Mouse (Mus musculus): ENCODE data around the gene Ablim2. TPM values are rescaled to one million over a fixed set of nuclear protein-coding genes. Genes with fewer than 3 reads are reported as not detected.

The Ablim2 gene
- polyA plus RNA-seq, 1 experiment from 2014 or later, result 1.3 TPM

GRCm38 (mm10) chr5:35908626-35909443 is 151.2 kb downstream of the Ablim2 start:
- Histone ChIP-seq H3K4me2 (0 out of 2 replicates have a peak overlapping the region, but pooled peaks have one; percentile 8), H3K9ac (no peak overlapping the region), H3K4me3 (replicated peaks) (no peak overlapping the region), H3K4me1 (peaks cover 52% of the 10 kb centered on the region), H3K9me3 (no peaks in the 10 kb centered on the region), H3K36me3 (replicated peaks) (peaks cover 8% of the 10 kb centered on the region; the same call in 1 of the 2 replicates), H3K27ac (peak overlapping the region; percentile 54), H3K27me3 (no peaks in the 10 kb centered on the region)
- 85% methylated on average over 13 of the region's 13 CpGs for WGBS
- no peak for ATAC-seq (ENCODE audit: low FRiP score)

DNA sequence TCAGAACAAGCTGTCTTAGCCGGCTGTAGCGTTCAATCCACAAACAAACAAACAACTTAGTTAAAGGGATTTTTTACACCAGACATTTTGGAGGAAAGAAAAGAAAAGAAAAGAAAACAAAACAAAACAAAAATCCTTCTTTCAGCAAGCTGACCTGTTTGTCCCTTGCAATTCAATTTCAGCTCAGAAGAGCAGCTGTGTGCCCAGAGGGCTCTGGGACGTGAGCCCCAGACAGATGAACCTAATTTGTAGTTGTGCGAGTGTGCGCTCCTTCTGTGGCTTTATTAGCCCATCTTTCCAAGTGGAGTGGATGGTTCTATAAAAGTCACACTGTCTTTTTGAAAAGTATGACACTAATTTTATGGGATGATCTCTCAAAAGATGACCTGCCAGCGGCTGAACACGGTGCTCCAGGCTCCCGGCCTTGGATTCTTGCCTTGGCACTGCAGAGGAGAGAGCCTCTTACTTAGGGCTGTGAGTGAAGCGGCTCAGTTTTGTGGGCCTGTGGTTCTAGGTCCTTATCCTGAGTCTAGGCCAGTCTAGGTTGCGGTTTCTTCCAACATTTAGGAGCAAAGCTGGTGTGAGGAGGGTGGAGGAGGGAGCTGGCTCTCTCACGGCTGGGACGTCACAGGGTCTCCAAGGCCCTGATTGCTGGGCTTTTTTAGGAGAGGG is 158.1 kb downstream of the Ablim2 start:
- WGBS, result 71% methylated on average over 12 of the region's 12 CpGs
- Histone ChIP-seq H3K4me1 (peaks cover 57% of the 10 kb centered on the region), H3K36me3 (replicated peaks) (peaks cover 8% of the 10 kb centered on the region; the same call in 1 of the 2 replicates), H3K27me3 (no peaks in the 10 kb centered on the region), H3K4me3 (replicated peaks) (no peak overlapping the region), H3K27ac (0 out of 2 replicates have a peak overlapping the region, but pooled peaks have one; percentile 8), H3K9ac (no peak overlapping the region), H3K4me2 (no peak overlapping the region), H3K9me3 (no peaks in the 10 kb centered on the region)
- ATAC-seq (ENCODE audit: low FRiP score), result no peak

DNA sequence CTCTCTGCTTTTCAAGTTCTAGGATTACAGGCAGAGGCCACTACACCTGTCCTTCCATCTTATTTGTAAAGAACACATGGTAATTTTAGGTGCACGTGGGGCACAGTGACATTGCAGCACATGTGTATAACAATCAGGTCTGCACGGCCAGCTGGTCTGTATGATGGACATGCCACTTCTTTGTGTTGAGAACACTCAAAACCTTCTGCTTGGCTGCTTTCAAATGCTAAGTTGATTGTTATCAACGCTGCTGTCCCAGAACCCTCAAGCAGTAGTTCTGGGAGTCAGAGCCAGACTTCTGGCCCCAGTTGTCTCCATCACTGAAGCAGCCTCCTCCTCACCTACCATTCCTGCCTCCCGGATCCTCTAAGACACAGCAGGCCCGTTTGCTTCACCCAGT is 159.0 kb downstream of the Ablim2 start:
- Histone ChIP-seq H3K27me3 (no peaks in the 10 kb centered on the region), H3K36me3 (replicated peaks) (peaks cover 8% of the 10 kb centered on the region; the same call in 1 of the 2 replicates), H3K4me1 (peaks cover 66% of the 10 kb centered on the region), H3K4me2 (no peak overlapping the region), H3K27ac (no peak overlapping the region), H3K4me3 (replicated peaks) (no peak overlapping the region), H3K9me3 (no peaks in the 10 kb centered on the region), H3K9ac (no peak overlapping the region)
- 51% methylated on average over 5 of the region's 5 CpGs for WGBS
- no peak for ATAC-seq (ENCODE audit: low FRiP score)

GRCm38 (mm10) chr5:35918387-35918786 is 160.7 kb downstream of the Ablim2 start:
- Histone ChIP-seq H3K9ac (0 out of 2 replicates have a peak overlapping the region, but pooled peaks have one; percentile 12), H3K27ac (peak overlapping the region; percentile 86), H3K4me3 (replicated peaks) (no peak overlapping the region), H3K36me3 (replicated peaks) (no peaks in the 10 kb centered on the region), H3K27me3 (no peaks in the 10 kb centered on the region), H3K4me1 (peaks cover 82% of the 10 kb centered on the region), H3K4me2 (no peak overlapping the region), H3K9me3 (no peaks in the 10 kb centered on the region)
- ATAC-seq (ENCODE audit: low FRiP score), result no peak; the same call in 1 of the 2 replicates
- 31% methylated on average over 8 of the region's 8 CpGs for WGBS

DNA sequence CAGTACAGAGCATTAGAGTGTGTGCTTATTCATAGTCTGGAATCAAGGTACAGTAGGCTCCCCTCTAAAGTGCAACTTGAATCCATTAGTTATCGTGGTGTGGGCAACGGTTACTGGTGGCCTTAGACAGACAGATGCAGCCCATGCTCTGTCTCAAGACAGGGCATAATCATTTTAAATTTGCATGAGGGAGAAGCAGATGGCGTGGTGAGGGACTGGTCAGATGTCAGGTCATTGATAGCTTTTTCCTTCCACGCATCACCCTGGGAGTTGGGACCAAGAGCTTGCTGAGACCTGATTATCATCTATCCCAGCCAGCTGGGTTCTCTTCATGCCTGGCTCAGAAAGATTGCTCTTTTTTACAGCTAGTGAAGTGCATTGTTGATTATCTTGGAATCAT is 162.4 kb downstream of the Ablim2 start:
- no peak overlapping the region for H3K9ac ChIP-seq
- H3K9me3 ChIP-seq, result no peaks in the 10 kb centered on the region
- no peaks in the 10 kb centered on the region for H3K27me3 ChIP-seq
- no peak overlapping the region for H3K27ac ChIP-seq
- H3K36me3 ChIP-seq (replicated peaks), result no peaks in the 10 kb centered on the region
- H3K4me1 ChIP-seq, result peaks cover 93% of the 10 kb centered on the region
- no peak for ATAC-seq (ENCODE audit: low FRiP score)
- WGBS, result 59% methylated on average over 4 of the region's 4 CpGs
- H3K4me2 ChIP-seq, result no peak overlapping the region
- H3K4me3 ChIP-seq (replicated peaks), result no peak overlapping the region

- H3K27ac ChIP-seq, result no peak overlapping the region
- H3K9ac ChIP-seq, result no peak overlapping the region
- H3K36me3 ChIP-seq (replicated peaks), result no peaks in the 10 kb centered on the region
- H3K4me3 ChIP-seq (replicated peaks), result no peak overlapping the region
- H3K27me3 ChIP-seq, result no peaks in the 10 kb centered on the region
- ATAC-seq (ENCODE audit: low FRiP score), result no peak
- peaks cover 93% of the 10 kb centered on the region for H3K4me1 ChIP-seq
- H3K9me3 ChIP-seq, result no peaks in the 10 kb centered on the region
- H3K4me2 ChIP-seq, result no peak overlapping the region
Measured at GRCm38 (mm10) chr5:35920557-35920956, 162.9 kb downstream of the Ablim2 start.

DNA sequence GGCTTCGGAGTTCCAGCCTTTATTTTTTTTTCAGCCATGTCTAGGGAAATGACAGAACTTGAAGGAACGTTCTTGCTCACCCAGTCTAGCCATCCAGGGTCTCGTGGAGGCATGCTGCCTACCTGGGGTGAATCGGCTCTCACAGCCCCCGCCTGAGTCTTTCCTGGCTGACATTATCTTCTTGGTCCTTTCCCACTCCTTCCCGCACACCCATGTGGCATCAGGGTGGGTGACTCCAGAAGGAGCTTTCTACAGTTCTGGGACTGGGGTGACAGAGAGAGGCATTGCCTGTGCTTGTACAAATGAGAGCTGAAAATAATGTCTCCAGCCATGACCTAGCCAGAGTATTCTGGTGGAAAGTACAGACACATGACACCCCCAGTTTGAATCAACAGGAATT is 163.5 kb downstream of the Ablim2 start:
- 0 out of 2 replicates have a peak overlapping the region, but pooled peaks have one; percentile 15 for H3K27ac ChIP-seq
- no peak for ATAC-seq (ENCODE audit: low FRiP score)
- H3K4me1 ChIP-seq, result peaks cover 93% of the 10 kb centered on the region
- H3K4me2 ChIP-seq, result no peak overlapping the region
- H3K9ac ChIP-seq, result no peak overlapping the region
- no peak overlapping the region for H3K4me3 ChIP-seq (replicated peaks)
- WGBS, result 76% methylated on average over 6 of the region's 6 CpGs
- H3K9me3 ChIP-seq, result no peaks in the 10 kb centered on the region
- no peaks in the 10 kb centered on the region for H3K36me3 ChIP-seq (replicated peaks)
- H3K27me3 ChIP-seq, result no peaks in the 10 kb centered on the region

DNA sequence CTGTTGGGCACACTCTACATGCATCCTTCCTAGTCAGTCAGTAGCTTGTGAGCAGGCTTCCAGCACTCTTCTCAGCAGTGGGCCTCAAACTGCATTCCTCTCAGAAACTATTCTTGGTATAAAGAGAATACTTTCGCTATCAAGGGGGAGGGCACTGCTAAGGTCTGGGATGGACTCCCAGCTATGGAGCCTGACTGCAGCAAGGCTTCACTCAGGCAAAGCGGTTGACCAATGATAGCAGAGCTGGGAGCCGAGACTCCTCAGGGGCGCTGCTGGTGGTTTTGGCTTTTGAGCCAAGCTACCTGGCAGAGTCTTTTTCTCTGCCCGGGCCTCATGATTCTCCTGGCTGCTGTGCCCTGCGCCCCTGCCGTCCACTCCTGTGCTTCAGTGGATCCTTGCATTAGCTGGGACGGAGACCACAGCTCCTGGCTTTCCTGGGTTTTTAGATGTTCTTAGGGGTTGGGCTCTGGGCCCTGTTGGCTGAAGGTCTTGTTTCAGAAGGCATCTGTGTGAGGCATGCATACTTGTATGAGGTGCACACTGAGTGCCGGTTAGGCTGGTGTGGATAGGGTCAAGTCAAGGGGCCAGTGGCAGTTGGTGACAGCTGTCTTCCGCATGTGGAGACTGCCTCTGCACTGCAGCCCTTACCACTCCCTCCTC is 164.0 kb downstream of the Ablim2 start:
- Histone ChIP-seq H3K36me3 (replicated peaks) (no peaks in the 10 kb centered on the region), H3K4me3 (replicated peaks) (no peak overlapping the region), H3K9me3 (no peaks in the 10 kb centered on the region), H3K27ac (peak overlapping the region; percentile 50), H3K9ac (no peak overlapping the region), H3K27me3 (no peaks in the 10 kb centered on the region), H3K4me1 (peaks cover 93% of the 10 kb centered on the region), H3K4me2 (no peak overlapping the region)
- WGBS, result 46% methylated on average over 10 of the region's 10 CpGs
- no peak for ATAC-seq (ENCODE audit: low FRiP score)

- no peaks in the 10 kb centered on the region for H3K36me3 ChIP-seq (replicated peaks)
- H3K27me3 ChIP-seq, result no peaks in the 10 kb centered on the region
- 87% methylated on average over 6 of the region's 6 CpGs for WGBS
- no peak overlapping the region for H3K9ac ChIP-seq
- no peak overlapping the region for H3K4me3 ChIP-seq (replicated peaks)
- no peaks in the 10 kb centered on the region for H3K9me3 ChIP-seq
- H3K4me2 ChIP-seq, result no peak overlapping the region
- no peak overlapping the region for H3K27ac ChIP-seq
- ATAC-seq (ENCODE audit: low FRiP score), result no peak
- peaks cover 91% of the 10 kb centered on the region for H3K4me1 ChIP-seq
Measured at GRCm38 (mm10) chr5:35923448-35923847, 165.8 kb downstream of the Ablim2 start.

- Histone ChIP-seq H3K27me3 (no peaks in the 10 kb centered on the region), H3K36me3 (replicated peaks) (no peaks in the 10 kb centered on the region), H3K27ac (peak overlapping the region; percentile 74), H3K9ac (no peak overlapping the region), H3K4me1 (peaks cover 74% of the 10 kb centered on the region), H3K9me3 (no peaks in the 10 kb centered on the region), H3K4me3 (replicated peaks) (no peak overlapping the region), H3K4me2 (no peak overlapping the region)
- 65% methylated on average over 12 of the region's 12 CpGs for WGBS
- ATAC-seq (ENCODE audit: low FRiP score), result peak; percentile 64
Measured at GRCm38 (mm10) chr5:35925171-35925634, 167.5 kb downstream of the Ablim2 start.

- WGBS, result 81% methylated on average over 8 of the region's 8 CpGs
- peaks cover 62% of the 10 kb centered on the region for H3K4me1 ChIP-seq
- H3K9me3 ChIP-seq, result no peaks in the 10 kb centered on the region
- H3K9ac ChIP-seq, result no peak overlapping the region
- H3K36me3 ChIP-seq (replicated peaks), result no peaks in the 10 kb centered on the region
- H3K27ac ChIP-seq, result 0 out of 2 replicates have a peak overlapping the region, but pooled peaks have one; percentile 20
- no peak overlapping the region for H3K4me2 ChIP-seq
- no peak for ATAC-seq (ENCODE audit: low FRiP score)
- H3K27me3 ChIP-seq, result no peaks in the 10 kb centered on the region
- H3K4me3 ChIP-seq (replicated peaks), result no peak overlapping the region
Measured at GRCm38 (mm10) chr5:35926511-35926910, 168.8 kb downstream of the Ablim2 start.

- H3K4me1 ChIP-seq, result peaks cover 35% of the 10 kb centered on the region
- 79% methylated on average over 5 of the region's 5 CpGs for WGBS
Measured at GRCm38 (mm10) chr5:35931296-35931695, 173.6 kb downstream of the Ablim2 start.

More at GRCm38 (mm10) chr5:35931296-35931695, 173.6 kb downstream of the Ablim2 start:
- Histone ChIP-seq H3K27me3 (no peaks in the 10 kb centered on the region), H3K4me2 (no peak overlapping the region), H3K36me3 (replicated peaks) (peaks cover 6% of the 10 kb centered on the region), H3K9ac (no peak overlapping the region), H3K4me3 (replicated peaks) (no peak overlapping the region), H3K27ac (no peak overlapping the region), H3K9me3 (no peaks in the 10 kb centered on the region)
- ATAC-seq (ENCODE audit: low FRiP score), result no peak

Data from forebrain, embryonic 12.5 days (tissue).